Mouse (Mus musculus) lung, postnatal 0 days (tissue): ENCODE data around the gene Slc22a2. TPM values are rescaled to one million over a fixed set of nuclear protein-coding genes. Genes with fewer than 3 reads are reported as not detected.

Experiments
- ATAC-seq: fragments of 200-750 bp; cut with Nextera tagmentation; 2 replicates; pipeline ENCODE4 v1.8.0; 2017; ENCODE audit warnings: moderate library complexity
- DNase-seq: peaks from one replicate; pipeline ENCODE4 v3.0.0-alpha.2; 2016; ENCODE audit warnings: low spot score
- H3K27ac ChIP-seq: fragments of 300-500 bp; sonication (generic); 2 replicates; pipeline ENCODE4 v1.5.1; 2014; ENCODE audit warnings: antibody characterized with exemption, mild to moderate bottlenecking, low read length, mixed read lengths
- H3K27me3 ChIP-seq: fragments of 300-500 bp; sonication (generic); replicated peaks from 2 replicates; pipeline ENCODE4 v1.6.1; 2014; ENCODE audit warnings: low read length, mixed read lengths; ENCODE audit not compliant: insufficient read depth
- H3K36me3 ChIP-seq: fragments of 300-500 bp; sonication (generic); 2 replicates; pipeline ENCODE4 v1.6.1; 2014; ENCODE audit warnings: low read length, mixed read lengths; ENCODE audit not compliant: insufficient read depth
- H3K4me1 ChIP-seq: fragments of 300-500 bp; sonication (generic); 2 replicates; pipeline ENCODE4 v1.6.1; 2014; ENCODE audit warnings: antibody characterized with exemption, low read depth, low read length, mixed read lengths; ENCODE audit not compliant: insufficient read depth
- H3K4me2 ChIP-seq: fragments of 300-500 bp; sonication (generic); replicated peaks from 2 replicates; pipeline ENCODE4 v1.6.1; 2014; ENCODE audit warnings: low read depth, mild to moderate bottlenecking, low read length, moderate library complexity, mixed read lengths
- H3K4me3 ChIP-seq: fragments of 300-500 bp; sonication (generic); 2 replicates; pipeline ENCODE4 v1.5.1; 2014; ENCODE audit warnings: low read depth, low read length
- H3K9ac ChIP-seq: fragments of 300-500 bp; sonication (generic); replicated peaks from 2 replicates; pipeline ENCODE4 v1.6.1; 2014; ENCODE audit warnings: low read depth, mild to moderate bottlenecking
- H3K9me3 ChIP-seq: fragments of 300-500 bp; sonication (generic); 2 replicates; pipeline ENCODE4 v1.6.1; 2016; ENCODE audit warnings: low read length, mixed read lengths
- CTCF ChIP-seq: IDR thresholded peaks from 2 replicates; pipeline ENCODE4 v1.5.1; 2016; ENCODE audit warnings: antibody characterized with exemption, mild to moderate bottlenecking
- EP300 ChIP-seq: IDR thresholded peaks from 2 replicates; pipeline ENCODE4 v1.6.1; 2016; ENCODE audit warnings: antibody characterized with exemption, mild to moderate bottlenecking, control low read depth
- WGBS: fragments of 180-500 bp; shearing (Covaris S2); extraction: QIAGEN DNeasy Blood & Tissue Kit; methylation state at CpG from one replicate; pipeline ENCODE4 v1.1.7; 2014; 5-methylcytosine and 5-hydroxymethylcytosine counted together
- polyA plus RNA-seq: library from polyadenylated mRNA; unstranded; fragments of >200 nt; fragmentation: Nextera tagmentation; extraction: Ambion mirVana; gene quantifications from 2 replicates; pipeline ENCODE4 v1.2.1, GENCODE M21; 2015

Slc22a2 gene
- polyA plus RNA-seq, 1 experiment from 2014 or later: 0.10 TPM

- Histone ChIP-seq H3K4me2 (no peak overlapping the region), H3K36me3 (no peaks in the 10 kb centered on the region), H3K9me3 (no peaks in the 10 kb centered on the region), H3K4me3 (no peak overlapping the region), H3K27ac (no peak overlapping the region), H3K9ac (no peak overlapping the region), H3K4me1 (no peaks in the 10 kb centered on the region), H3K27me3 (no peaks in the 10 kb centered on the region)
- TF ChIP-seq EP300 (no peak), CTCF (no peak)
- ATAC-seq (no peak), DNase-seq (no peak)
- WGBS: 83% methylated on average over 2 of the region's 2 CpGs
Measured at GRCm38 (mm10) chr17:12619641-12620040, 35.7 kb downstream of the Slc22a2 start.

GRCm38 (mm10) chr17:12627983-12628382, 44.1 kb downstream of the Slc22a2 start:
- ATAC-seq: no peak
- Histone ChIP-seq H3K4me2 (no peak overlapping the region), H3K4me3 (no peak overlapping the region), H3K4me1 (peaks cover 2% of the 10 kb centered on the region; the same call in 1 of the 2 replicates), H3K36me3 (no peaks in the 10 kb centered on the region), H3K27me3 (no peaks in the 10 kb centered on the region), H3K27ac (peak overlapping the region; percentile 57; the same call in 1 of the 2 replicates), H3K9me3 (no peaks in the 10 kb centered on the region), H3K9ac (no peak overlapping the region)
- TF ChIP-seq EP300: no peak
- TF ChIP-seq CTCF: no peak
- WGBS: 74% methylated on average over 4 of the region's 4 CpGs
- DNase-seq: no peak

- no peak overlapping the region for H3K4me3 ChIP-seq
- H3K27me3 ChIP-seq: no peaks in the 10 kb centered on the region
- peak overlapping the region; percentile 80 for H3K27ac ChIP-seq
- WGBS: 31% methylated on average over 6 of the region's 6 CpGs
- DNase-seq (peak; percentile 86), ATAC-seq (peak; percentile 70)
- H3K9ac ChIP-seq: no peak overlapping the region
- peaks cover 2% of the 10 kb centered on the region; the same call in 1 of the 2 replicates for H3K4me1 ChIP-seq
- no peaks in the 10 kb centered on the region for H3K9me3 ChIP-seq
- no peaks in the 10 kb centered on the region for H3K36me3 ChIP-seq
- H3K4me2 ChIP-seq: no peak overlapping the region
- no peak for TF ChIP-seq CTCF
- TF ChIP-seq EP300: peak; percentile 44; the same call in 1 of the 2 replicates
Measured at GRCm38 (mm10) chr17:12630976-12631730, 47.2 kb downstream of the Slc22a2 start.

GRCm38 (mm10) chr17:12631771-12632600, 48.1 kb downstream of the Slc22a2 start:
- H3K9me3 ChIP-seq: no peaks in the 10 kb centered on the region
- no peaks in the 10 kb centered on the region for H3K27me3 ChIP-seq
- peak overlapping the region; percentile 80 for H3K27ac ChIP-seq
- no peak overlapping the region for H3K9ac ChIP-seq
- peaks cover 2% of the 10 kb centered on the region; the same call in 1 of the 2 replicates for H3K4me1 ChIP-seq
- H3K4me2 ChIP-seq: no peak overlapping the region
- 29% methylated on average over 7 of the region's 7 CpGs for WGBS
- DNase-seq (peak; percentile 85), ATAC-seq (peak; percentile 87)
- no peak overlapping the region for H3K4me3 ChIP-seq
- TF ChIP-seq EP300 (no peak), CTCF (no peak)
- H3K36me3 ChIP-seq: no peaks in the 10 kb centered on the region

GRCm38 (mm10) chr17:12634814-12635213, 50.9 kb downstream of the Slc22a2 start:
- TF ChIP-seq EP300 (no peak), CTCF (no peak)
- H3K36me3 ChIP-seq: no peaks in the 10 kb centered on the region
- H3K4me3 ChIP-seq: no peak overlapping the region
- no peak overlapping the region for H3K4me2 ChIP-seq
- WGBS: 36% methylated on average over 4 of the region's 4 CpGs
- no peak overlapping the region for H3K9ac ChIP-seq
- ATAC-seq (no peak), DNase-seq (peak; percentile 62)
- peaks cover 2% of the 10 kb centered on the region; the same call in 1 of the 2 replicates for H3K4me1 ChIP-seq
- no peaks in the 10 kb centered on the region for H3K27me3 ChIP-seq
- H3K9me3 ChIP-seq: no peaks in the 10 kb centered on the region
- no peak overlapping the region for H3K27ac ChIP-seq

GRCm38 (mm10) chr17:12639585-12639984, 55.7 kb downstream of the Slc22a2 start:
- Histone ChIP-seq H3K27me3 (no peaks in the 10 kb centered on the region), H3K9ac (no peak overlapping the region), H3K9me3 (no peaks in the 10 kb centered on the region), H3K4me2 (no peak overlapping the region), H3K4me1 (no peaks in the 10 kb centered on the region), H3K4me3 (no peak overlapping the region), H3K36me3 (no peaks in the 10 kb centered on the region), H3K27ac (no peak overlapping the region)
- ATAC-seq: no peak
- DNase-seq: no peak
- 92% methylated on average over 3 of the region's 3 CpGs for WGBS
- TF ChIP-seq CTCF (peak; percentile 16; the same call in 1 of the 2 replicates), EP300 (no peak)
